Mouse (Mus musculus) intestine, embryonic 15.5 days (tissue): Measurements from ENCODE around the gene Necab2. TPM values are rescaled to one million over a fixed set of nuclear protein-coding genes. Genes with fewer than 3 reads are reported as not detected.

Source experiments
- ATAC-seq: fragments of 200-750 bp; cut with Nextera tagmentation; 2 replicates; pipeline ENCODE4 v1.8.0; 2017; ENCODE audit warnings: moderate TSS enrichment, moderate library complexity
- H3K27ac ChIP-seq: fragments of 300-500 bp; sonication (generic); 2 replicates; pipeline ENCODE4 v1.5.1; 2015; ENCODE audit warnings: mild to moderate bottlenecking, inconsistent platforms
- H3K27me3 ChIP-seq: fragments of 300-500 bp; sonication (generic); replicated peaks from 2 replicates; pipeline ENCODE4 v1.6.1; 2015; ENCODE audit warnings: inconsistent platforms
- H3K36me3 ChIP-seq: fragments of 300-500 bp; sonication (generic); 2 replicates; pipeline ENCODE4 v1.6.1; 2015; ENCODE audit warnings: inconsistent platforms
- H3K4me1 ChIP-seq: fragments of 300-500 bp; sonication (generic); replicated peaks from 2 replicates; pipeline ENCODE4 v1.6.1; 2015; ENCODE audit warnings: inconsistent platforms
- H3K4me2 ChIP-seq: fragments of 300-500 bp; sonication (generic); replicated peaks from 2 replicates; pipeline ENCODE4 v1.6.1; 2015; ENCODE audit warnings: mild to moderate bottlenecking, inconsistent platforms
- H3K4me3 ChIP-seq: fragments of 300-500 bp; sonication (generic); replicated peaks from 2 replicates; pipeline ENCODE4 v1.5.1; 2015; ENCODE audit warnings: inconsistent platforms
- H3K9ac ChIP-seq: fragments of 300-500 bp; sonication (generic); 2 replicates; pipeline ENCODE4 v1.6.1; 2015; ENCODE audit warnings: inconsistent platforms
- H3K9me3 ChIP-seq: fragments of 300-500 bp; sonication (generic); 2 replicates; pipeline ENCODE4 v1.6.1; 2016; ENCODE audit warnings: inconsistent platforms
- WGBS: fragments of 180-500 bp; shearing (Covaris S2); methylation state at CpG from one replicate; pipeline ENCODE4 v1.1.7; 2015; 5-methylcytosine and 5-hydroxymethylcytosine counted together
- polyA plus RNA-seq: library from polyadenylated mRNA; unstranded; fragments of >200 nt; fragmentation: Nextera tagmentation; extraction: Ambion mirVana; gene quantifications from 2 replicates; pipeline ENCODE4 v1.2.1, GENCODE M21; 2015

Gene Necab2
- polyA plus RNA-seq, 1 experiment from 2014 or later: 1.9 TPM

- WGBS: 78% methylated on average over 7 of the region's 7 CpGs
- no peak overlapping the region for H3K27ac ChIP-seq
Observed at GRCm38 (mm10) chr8:119420318-119420717, 26.2 kb upstream of the Necab2 start.

DNA sequence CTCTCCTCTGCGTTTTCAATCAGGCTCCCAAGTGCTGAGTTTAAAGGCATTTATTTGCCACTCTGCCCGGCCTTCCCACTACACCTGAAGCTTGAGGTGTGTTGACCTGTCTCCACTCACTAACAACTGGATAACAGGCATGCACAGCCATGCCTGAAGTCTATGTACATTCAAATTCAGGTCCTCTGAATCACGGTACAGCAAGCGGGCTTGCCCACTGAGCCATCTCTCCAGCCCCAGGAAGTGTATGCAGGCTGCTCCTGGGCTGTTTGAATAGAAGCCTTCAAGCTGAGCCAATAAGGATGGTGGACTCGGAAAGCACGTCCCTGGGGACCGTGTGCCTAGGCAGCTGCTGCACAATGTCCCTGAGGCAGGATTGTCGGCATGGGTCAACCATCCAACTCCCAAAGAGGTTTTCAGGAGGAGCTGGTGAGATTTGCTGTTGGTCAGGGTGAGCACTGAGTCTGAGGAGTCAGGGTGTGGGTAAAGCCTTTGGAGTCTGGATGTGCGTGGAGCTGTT lies 24.9 kb upstream of the Necab2 start:
- H3K4me1 ChIP-seq: peaks cover 27% of the 10 kb centered on the region
- no peak overlapping the region for H3K9ac ChIP-seq
- no peaks in the 10 kb centered on the region for H3K9me3 ChIP-seq
- H3K27me3 ChIP-seq: no peaks in the 10 kb centered on the region
- WGBS: 69% methylated on average over 9 of the region's 9 CpGs
- ATAC-seq: no peak
- H3K4me2 ChIP-seq: no peak overlapping the region
- no peak overlapping the region for H3K27ac ChIP-seq
- H3K36me3 ChIP-seq: no peaks in the 10 kb centered on the region
- H3K4me3 ChIP-seq: no peak overlapping the region

More at GRCm38 (mm10) chr8:119420318-119420717, 26.2 kb upstream of the Necab2 start:
- peaks cover 20% of the 10 kb centered on the region for H3K4me1 ChIP-seq
- no peaks in the 10 kb centered on the region for H3K27me3 ChIP-seq
- no peak for ATAC-seq
- H3K36me3 ChIP-seq: no peaks in the 10 kb centered on the region
- no peaks in the 10 kb centered on the region for H3K9me3 ChIP-seq
- no peak overlapping the region for H3K4me3 ChIP-seq
- H3K9ac ChIP-seq: no peak overlapping the region
- H3K4me2 ChIP-seq: no peak overlapping the region

DNA sequence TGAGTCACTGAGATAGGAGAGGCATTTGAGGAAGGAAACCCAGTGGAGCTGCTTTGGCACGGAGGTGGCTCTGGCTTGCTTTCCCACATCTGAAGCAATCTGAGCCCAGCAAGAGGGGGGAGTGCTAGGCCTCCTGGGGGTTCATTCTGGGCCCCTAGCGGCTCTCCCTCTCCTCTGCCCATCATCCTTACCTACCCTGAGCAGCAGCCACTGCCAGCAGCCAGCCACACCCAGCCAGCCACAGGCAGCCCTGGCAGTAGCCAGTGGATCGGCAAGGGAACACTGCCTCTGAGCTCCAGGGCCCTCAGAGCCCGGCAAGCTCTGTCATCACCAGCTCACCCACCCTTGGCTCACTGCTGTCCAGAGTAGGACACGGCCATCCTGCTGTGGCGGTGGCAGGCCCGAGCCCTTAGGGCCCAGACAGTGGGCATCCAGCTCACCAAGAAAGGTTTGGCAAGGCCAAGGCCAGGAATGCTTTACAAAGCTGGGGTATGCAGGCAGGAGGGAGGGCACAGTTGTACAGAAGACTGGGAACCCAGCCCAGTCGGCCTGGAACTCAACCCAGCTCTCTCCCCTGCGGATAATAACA lies 24.3 kb upstream of the Necab2 start:
- H3K4me3 ChIP-seq: no peak overlapping the region
- WGBS: 63% methylated on average over 9 of the region's 9 CpGs
- no peak overlapping the region for H3K27ac ChIP-seq
- no peaks in the 10 kb centered on the region for H3K9me3 ChIP-seq
- no peaks in the 10 kb centered on the region for H3K27me3 ChIP-seq
- H3K9ac ChIP-seq: no peak overlapping the region
- ATAC-seq: no peak
- peaks cover 27% of the 10 kb centered on the region for H3K4me1 ChIP-seq
- H3K4me2 ChIP-seq: no peak overlapping the region
- no peaks in the 10 kb centered on the region for H3K36me3 ChIP-seq

DNA sequence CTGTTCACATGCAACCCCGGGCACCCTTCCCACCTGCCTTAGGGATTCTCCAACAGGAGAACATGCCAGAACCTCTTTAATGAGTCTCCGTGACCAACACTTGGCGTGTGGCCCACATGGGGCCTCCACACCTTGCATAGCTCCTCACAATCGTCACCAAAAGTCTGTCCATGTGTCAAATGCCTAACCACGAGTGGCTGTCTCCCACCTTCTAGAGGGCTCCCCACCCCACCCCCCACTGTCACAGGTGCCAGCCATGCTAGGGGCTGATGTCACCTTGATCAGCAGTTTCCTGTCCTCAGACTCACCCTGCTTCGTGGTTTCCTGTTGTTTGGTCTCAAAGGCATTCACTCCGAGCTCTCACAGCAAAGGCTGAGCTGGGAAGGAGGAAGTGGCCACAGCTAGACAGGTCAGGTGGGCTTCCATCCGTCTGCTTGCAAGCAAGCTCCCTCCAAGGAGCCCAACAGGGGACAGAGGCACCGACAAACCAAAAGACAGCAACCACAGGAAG lies 22.8 kb upstream of the Necab2 start:
- Histone ChIP-seq H3K9ac (no peak overlapping the region), H3K27me3 (no peaks in the 10 kb centered on the region), H3K27ac (peak overlapping the region; percentile 40; the same call in 1 of the 2 replicates), H3K4me2 (no peak overlapping the region; the same call in 1 of the 2 replicates), H3K4me1 (peaks cover 27% of the 10 kb centered on the region), H3K36me3 (no peaks in the 10 kb centered on the region), H3K4me3 (no peak overlapping the region), H3K9me3 (no peaks in the 10 kb centered on the region)
- WGBS: 52% methylated on average over 9 of the region's 9 CpGs
- peak; percentile 21; the same call in 1 of the 2 replicates for ATAC-seq

DNA sequence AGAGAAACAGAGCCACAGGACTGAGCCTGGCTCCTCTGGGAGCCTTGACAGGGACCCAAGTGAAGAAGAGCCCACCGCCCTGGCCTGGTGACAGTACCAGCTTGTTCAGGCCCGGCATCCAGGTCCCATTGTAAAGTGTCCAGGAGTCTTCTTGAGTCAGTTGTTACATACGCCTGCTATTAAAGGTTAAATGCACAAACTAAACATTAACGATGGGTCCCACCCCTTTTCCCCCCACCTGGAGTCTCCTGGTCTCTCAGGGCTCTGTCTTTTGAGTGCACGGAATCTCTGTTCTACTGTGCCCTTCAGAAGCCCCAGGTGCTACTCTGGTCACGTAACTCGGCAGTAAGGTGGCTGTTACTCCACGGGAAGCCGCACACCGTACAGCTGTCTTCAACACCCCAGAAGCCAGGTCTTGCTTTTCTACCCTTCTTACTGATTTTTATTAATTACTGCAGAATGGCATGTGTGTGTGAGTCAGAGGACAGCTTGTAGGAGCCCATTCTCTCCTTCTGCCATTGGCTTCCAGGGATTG lies 22.3 kb upstream of the Necab2 start:
- Histone ChIP-seq H3K4me3 (no peak overlapping the region), H3K36me3 (no peaks in the 10 kb centered on the region), H3K4me1 (peaks cover 26% of the 10 kb centered on the region), H3K9ac (no peak overlapping the region), H3K9me3 (no peaks in the 10 kb centered on the region), H3K27ac (peak overlapping the region; percentile 40; the same call in 1 of the 2 replicates), H3K4me2 (no peak overlapping the region; the same call in 1 of the 2 replicates), H3K27me3 (no peaks in the 10 kb centered on the region)
- no peak for ATAC-seq
- WGBS: 72% methylated on average over 10 of the region's 10 CpGs

DNA sequence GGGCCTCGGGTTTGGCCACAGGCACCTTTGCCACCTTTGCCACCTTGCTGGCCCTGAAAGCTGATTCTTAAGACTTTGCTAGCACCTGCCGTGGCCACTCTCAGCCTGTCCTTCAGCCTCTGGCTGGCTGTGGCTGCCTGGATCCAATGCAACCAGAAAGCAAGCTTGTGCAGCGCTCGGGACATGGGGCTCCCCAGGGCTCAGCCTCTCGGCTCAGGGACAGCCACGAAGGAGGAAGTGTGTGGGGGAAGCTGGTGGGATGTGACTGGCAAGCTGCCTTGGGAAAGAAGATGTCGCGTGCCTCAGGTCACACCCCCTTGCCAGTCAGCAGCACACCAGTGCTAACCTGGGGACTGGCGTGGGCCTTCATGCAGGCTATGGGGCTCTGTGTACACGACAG lies 21.8 kb upstream of the Necab2 start:
- Histone ChIP-seq H3K4me1 (peaks cover 23% of the 10 kb centered on the region), H3K27me3 (no peaks in the 10 kb centered on the region), H3K4me3 (no peak overlapping the region), H3K9me3 (no peaks in the 10 kb centered on the region), H3K36me3 (no peaks in the 10 kb centered on the region), H3K9ac (no peak overlapping the region), H3K27ac (0 out of 2 replicates have a peak overlapping the region, but pooled peaks have one; percentile 40), H3K4me2 (no peak overlapping the region)
- 77% methylated on average over 10 of the region's 10 CpGs for WGBS
- no peak for ATAC-seq

DNA sequence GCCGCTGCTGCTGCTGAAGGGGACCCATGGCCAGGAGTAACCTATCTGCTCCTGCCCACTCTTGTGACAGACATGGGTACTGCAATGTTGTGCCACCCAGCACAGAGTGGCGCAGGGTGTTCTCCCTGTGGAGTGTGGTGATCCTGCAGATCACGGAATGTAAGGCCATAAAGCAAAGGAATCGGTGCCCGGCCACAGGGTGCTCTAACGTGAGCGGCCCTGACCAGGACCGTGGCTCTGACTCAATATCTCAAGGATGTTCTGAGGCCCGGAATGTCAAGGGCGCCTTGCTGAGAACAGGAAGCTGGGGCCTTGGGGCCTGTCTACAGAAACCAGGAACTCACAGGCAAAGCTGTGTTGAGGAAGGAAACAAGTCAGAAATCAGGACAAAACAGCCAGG lies 21.0 kb upstream of the Necab2 start:
- Histone ChIP-seq H3K27ac (peak overlapping the region; percentile 55; the same call in 1 of the 2 replicates), H3K4me3 (no peak overlapping the region), H3K9me3 (no peaks in the 10 kb centered on the region), H3K4me2 (no peak overlapping the region), H3K27me3 (no peaks in the 10 kb centered on the region), H3K4me1 (peaks cover 23% of the 10 kb centered on the region), H3K36me3 (no peaks in the 10 kb centered on the region), H3K9ac (no peak overlapping the region)
- ATAC-seq: peak; percentile 6; the same call in 1 of the 2 replicates
- 79% methylated on average over 10 of the region's 10 CpGs for WGBS

DNA sequence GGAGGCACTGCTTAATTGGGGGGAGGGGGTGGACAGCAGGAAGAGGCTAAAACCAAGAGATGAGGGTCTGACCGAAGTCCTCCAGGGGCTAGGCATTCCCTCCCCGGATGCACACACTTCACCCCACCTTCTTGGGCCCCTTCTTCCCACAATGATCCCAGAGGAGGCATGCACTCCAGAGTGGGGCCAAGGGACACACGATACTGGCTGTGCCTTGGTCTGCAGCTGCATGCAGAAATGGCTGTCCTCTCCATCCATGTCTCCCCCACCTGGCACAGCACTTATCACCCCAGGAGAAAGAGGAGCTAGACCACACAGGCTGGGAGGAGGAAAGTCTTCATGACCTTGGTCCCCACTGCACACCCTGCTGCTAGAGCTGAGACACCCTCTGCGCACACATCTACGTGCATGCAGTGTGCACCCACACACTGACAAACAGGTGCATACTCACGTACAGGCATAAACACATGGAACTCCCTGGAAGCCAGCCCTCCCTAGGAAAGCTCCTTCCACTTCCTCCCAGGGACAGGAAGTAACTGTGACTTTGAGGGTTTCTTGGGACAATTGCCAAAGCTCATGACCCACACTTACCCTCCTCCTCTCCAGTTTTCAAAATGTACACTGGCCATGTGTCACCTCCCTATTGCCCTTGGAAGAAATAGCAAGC lies 20.3 kb upstream of the Necab2 start:
- Histone ChIP-seq H3K4me3 (no peak overlapping the region), H3K9me3 (no peaks in the 10 kb centered on the region), H3K27ac (0 out of 2 replicates have a peak overlapping the region, but pooled peaks have one; percentile 55), H3K36me3 (no peaks in the 10 kb centered on the region), H3K4me1 (peaks cover 23% of the 10 kb centered on the region), H3K9ac (no peak overlapping the region), H3K27me3 (no peaks in the 10 kb centered on the region), H3K4me2 (no peak overlapping the region)
- WGBS: 74% methylated on average over 6 of the region's 6 CpGs
- ATAC-seq: no peak

- Histone ChIP-seq H3K4me2 (no peak overlapping the region), H3K9ac (no peak overlapping the region), H3K4me1 (peaks cover 20% of the 10 kb centered on the region), H3K27me3 (no peaks in the 10 kb centered on the region), H3K9me3 (no peaks in the 10 kb centered on the region), H3K27ac (no peak overlapping the region), H3K4me3 (no peak overlapping the region), H3K36me3 (no peaks in the 10 kb centered on the region)
- WGBS: 75% methylated on average over 12 of the region's 12 CpGs
- ATAC-seq: no peak
Observed at GRCm38 (mm10) chr8:119427634-119428349, 18.7 kb upstream of the Necab2 start.

DNA sequence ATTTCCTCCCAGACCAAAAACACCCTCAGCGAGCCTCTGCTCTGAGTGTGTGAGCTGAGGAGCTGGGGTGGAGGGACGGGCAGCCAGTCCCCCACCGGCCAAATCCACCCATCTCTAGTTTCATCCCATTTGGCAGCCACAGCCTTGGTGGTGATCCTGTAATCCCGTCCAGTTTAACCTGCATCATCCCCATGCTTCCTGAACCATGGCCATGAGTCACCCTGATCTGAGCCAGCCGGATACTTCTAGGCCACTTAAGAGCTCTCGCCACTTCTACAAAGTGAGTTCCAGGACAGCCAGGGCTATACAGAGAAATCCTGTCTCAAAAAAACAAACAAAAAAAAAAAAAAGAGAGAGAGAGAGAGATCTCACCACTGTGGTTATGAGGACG lies 18.2 kb upstream of the Necab2 start:
- H3K9me3 ChIP-seq: no peaks in the 10 kb centered on the region
- no peak overlapping the region for H3K27ac ChIP-seq
- H3K4me3 ChIP-seq: no peak overlapping the region
- H3K27me3 ChIP-seq: no peaks in the 10 kb centered on the region
- H3K36me3 ChIP-seq: no peaks in the 10 kb centered on the region
- H3K4me1 ChIP-seq: peaks cover 20% of the 10 kb centered on the region
- no peak overlapping the region for H3K4me2 ChIP-seq
- WGBS: 68% methylated on average over 7 of the region's 7 CpGs
- H3K9ac ChIP-seq: no peak overlapping the region
- ATAC-seq: no peak

GRCm38 (mm10) chr8:119428766-119429327 lies 17.7 kb upstream of the Necab2 start:
- H3K27ac ChIP-seq: no peak overlapping the region
- H3K36me3 ChIP-seq: no peaks in the 10 kb centered on the region
- peaks cover 17% of the 10 kb centered on the region for H3K4me1 ChIP-seq
- no peaks in the 10 kb centered on the region for H3K9me3 ChIP-seq
- ATAC-seq: no peak
- no peaks in the 10 kb centered on the region for H3K27me3 ChIP-seq
- 73% methylated on average over 5 of the region's 5 CpGs for WGBS
- H3K4me2 ChIP-seq: no peak overlapping the region
- no peak overlapping the region for H3K4me3 ChIP-seq
- H3K9ac ChIP-seq: no peak overlapping the region

DNA sequence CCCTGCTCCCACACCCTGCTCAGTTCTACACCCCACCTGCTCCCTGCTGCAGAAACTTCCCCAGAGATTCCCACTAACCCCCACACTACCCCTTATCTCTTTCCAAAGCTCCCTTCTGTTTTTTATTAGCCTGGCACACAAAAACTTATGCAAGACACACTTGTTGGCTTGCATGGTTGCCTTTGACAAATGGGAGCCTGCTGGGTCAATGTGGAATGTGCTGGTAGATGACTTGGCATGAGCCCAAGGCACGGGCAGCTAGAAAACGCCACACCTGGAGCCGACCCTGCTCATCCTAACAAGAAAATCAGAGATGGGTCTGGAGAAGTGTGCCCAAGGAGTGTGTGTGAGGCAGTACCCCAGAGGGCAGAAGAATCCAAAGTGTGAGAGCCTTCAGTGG lies 17.0 kb upstream of the Necab2 start:
- 0 out of 2 replicates have a peak, but pooled peaks have one; percentile 24 for ATAC-seq
- no peak overlapping the region for H3K27ac ChIP-seq
- H3K9ac ChIP-seq: no peak overlapping the region
- H3K27me3 ChIP-seq: no peaks in the 10 kb centered on the region
- no peaks in the 10 kb centered on the region for H3K36me3 ChIP-seq
- no peak overlapping the region for H3K4me2 ChIP-seq
- peaks cover 14% of the 10 kb centered on the region for H3K4me1 ChIP-seq
- 80% methylated on average over 3 of the region's 3 CpGs for WGBS
- H3K4me3 ChIP-seq: no peak overlapping the region
- no peaks in the 10 kb centered on the region for H3K9me3 ChIP-seq
